Mouse (Mus musculus) cerebellum, adult 2 months (tissue): Measurements from ENCODE around the gene Ascl3.

Source experiments
- CTCF ChIP-seq: fragments of 200-500 bp; IDR thresholded peaks from 2 replicates; pipeline ENCODE4 v1.5.1; 2011; ENCODE audit warnings: low read depth, mild to moderate bottlenecking, control low read depth, low read length, moderate library complexity, borderline replicate concordance; ENCODE audit not compliant: insufficient read depth
- POLR2A ChIP-seq: fragments of 200-500 bp; IDR thresholded peaks from 2 replicates; pipeline ENCODE4 v1.6.1; 2011; ENCODE audit warnings: low read length, control low read depth, borderline replicate concordance; ENCODE audit not compliant: insufficient read depth

DNA sequence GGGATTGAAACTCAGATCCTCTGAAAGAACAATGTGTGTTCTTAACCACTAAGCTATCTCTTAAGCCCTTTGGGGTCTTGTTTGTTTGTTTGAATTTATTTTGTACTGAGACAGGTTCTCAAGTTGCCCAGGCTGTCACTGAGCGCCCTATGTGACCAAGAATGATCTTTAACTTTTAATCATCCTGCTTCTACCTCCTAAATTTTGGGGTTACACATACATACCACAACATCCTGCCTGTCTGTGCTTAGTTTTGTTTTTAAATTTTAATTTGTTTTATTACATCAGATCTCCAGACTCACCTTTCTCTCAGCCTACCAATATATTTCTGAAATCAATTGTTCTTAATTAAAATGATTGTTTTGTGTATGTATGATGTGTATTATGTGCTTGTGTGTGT, 9.5 kb upstream of the Ascl3 start:
- TF ChIP-seq CTCF, result no peak
- no peak for TF ChIP-seq POLR2A
